Mouse (Mus musculus) intestine, embryonic 14.5 days (tissue): Measurements from ENCODE around the gene Hipk4. TPM values are rescaled to one million over a fixed set of nuclear protein-coding genes. Genes with fewer than 3 reads are reported as not detected.

Experiments
- ATAC-seq: fragments of 200-750 bp; cut with Nextera tagmentation; replicated peaks from 2 replicates; pipeline ENCODE4 v1.8.0; 2017; ENCODE audit warnings: low read depth, moderate number of reproducible peaks, moderate TSS enrichment, moderate library complexity; ENCODE audit not compliant: low FRiP score, low TSS enrichment
- DNase-seq: peaks from one replicate; pipeline ENCODE4 v3.0.0-alpha.2; 2018; ENCODE audit warnings: low spot score
- H3K27ac ChIP-seq: fragments of 300-500 bp; sonication (generic); 2 replicates; pipeline ENCODE4 v1.5.1; 2014; ENCODE audit warnings: low read depth, mild to moderate bottlenecking, control low read depth
- H3K27me3 ChIP-seq: fragments of 300-500 bp; sonication (generic); replicated peaks from 2 replicates; pipeline ENCODE4 v1.6.1; 2014; ENCODE audit warnings: low read length, control low read depth; ENCODE audit not compliant: control insufficient read depth, insufficient read depth
- H3K36me3 ChIP-seq: fragments of 300-500 bp; sonication (generic); 2 replicates; pipeline ENCODE4 v1.6.1; 2014; ENCODE audit warnings: low read length, control low read depth; ENCODE audit not compliant: control insufficient read depth, insufficient read depth
- H3K4me1 ChIP-seq: fragments of 300-500 bp; sonication (generic); replicated peaks from 2 replicates; pipeline ENCODE4 v1.6.1; 2014; ENCODE audit warnings: low read length, control low read depth, mixed read lengths; ENCODE audit not compliant: control insufficient read depth, insufficient read depth
- H3K4me2 ChIP-seq: fragments of 300-500 bp; sonication (generic); 2 replicates; pipeline ENCODE4 v1.6.1; 2014; ENCODE audit warnings: low read length
- H3K4me3 ChIP-seq: fragments of 300-500 bp; sonication (generic); 2 replicates; pipeline ENCODE4 v1.5.1; 2014; ENCODE audit warnings: low read depth, low read length, control low read depth, mixed read lengths
- H3K9ac ChIP-seq: fragments of 300-500 bp; sonication (generic); 2 replicates; pipeline ENCODE4 v1.6.1; 2014; ENCODE audit warnings: mild to moderate bottlenecking, low read length
- H3K9me3 ChIP-seq: fragments of 300-500 bp; sonication (generic); 2 replicates; pipeline ENCODE4 v1.6.1; 2016; ENCODE audit warnings: low read length, control low read depth; ENCODE audit not compliant: control insufficient read depth
- WGBS: fragments of 180-500 bp; shearing (Covaris S2); extraction: QIAGEN DNeasy Blood & Tissue Kit; methylation state at CpG from one replicate; pipeline ENCODE4 v1.1.7; 2014; 5-methylcytosine and 5-hydroxymethylcytosine counted together
- polyA plus RNA-seq: library from polyadenylated mRNA; unstranded; fragments of >200 nt; fragmentation: Nextera tagmentation; extraction: Ambion mirVana; gene quantifications from 2 replicates; pipeline ENCODE4 v1.2.1, GENCODE M21; 2014

The Hipk4 gene
- polyA plus RNA-seq, 1 experiment from 2014 or later = 0.83 TPM

DNA sequence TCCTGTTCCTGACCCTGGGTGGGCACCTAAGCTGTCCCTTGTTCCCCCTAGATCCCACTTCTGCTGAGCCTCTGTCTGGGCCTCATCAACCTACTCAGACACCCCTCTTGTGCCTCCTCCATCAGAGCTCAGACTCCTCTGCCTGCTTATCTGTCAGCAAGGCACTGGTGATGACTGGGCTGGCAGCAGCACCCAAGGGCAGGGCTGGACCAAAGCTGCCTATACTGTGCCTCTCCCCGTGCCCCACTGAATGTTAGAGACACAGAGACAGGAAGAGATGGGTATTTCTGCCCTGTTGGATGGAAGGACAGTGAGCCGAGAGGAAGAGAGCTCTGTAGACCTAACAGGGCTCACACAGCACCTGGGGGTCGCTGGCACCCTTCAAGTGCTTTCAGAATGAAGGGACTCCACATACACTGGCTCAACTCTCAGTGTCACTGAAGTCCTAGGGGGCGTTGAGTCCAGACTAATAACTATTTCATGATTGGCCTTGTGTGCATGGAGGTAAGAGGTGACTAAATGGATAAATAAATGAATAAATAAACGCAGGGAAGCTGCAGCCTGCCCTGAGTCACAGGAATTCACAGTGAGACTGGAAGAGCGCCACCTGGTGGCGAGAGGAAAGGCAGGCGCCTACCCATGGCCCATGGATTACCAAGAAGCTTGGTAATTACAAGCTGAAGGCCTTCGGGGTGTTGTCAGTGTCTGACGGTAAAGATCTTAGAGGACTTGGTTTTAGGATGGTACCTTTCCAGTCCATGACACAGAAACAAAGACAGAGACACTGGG, 3.2 kb downstream of the Hipk4 start:
- Histone ChIP-seq H3K4me1 (no peaks in the 10 kb centered on the region), H3K36me3 (peaks cover 15% of the 10 kb centered on the region; the same call in 1 of the 2 replicates)
- WGBS = 23% methylated on average over 10 of the region's 10 CpGs

GRCm38 (mm10) chr7:27529070-27529469, 6.0 kb downstream of the Hipk4 start:
- Histone ChIP-seq H3K9me3 (no peaks in the 10 kb centered on the region), H3K36me3 (peaks cover 30% of the 10 kb centered on the region), H3K4me3 (no peak overlapping the region), H3K4me1 (no peaks in the 10 kb centered on the region), H3K9ac (no peak overlapping the region), H3K4me2 (no peak overlapping the region), H3K27ac (no peak overlapping the region), H3K27me3 (no peaks in the 10 kb centered on the region)
- ATAC-seq (no peak), DNase-seq (no peak)
- WGBS = 85% methylated on average over 21 of the region's 21 CpGs

More for the DNA sequence above, 3.2 kb downstream of the Hipk4 start:
- H3K9me3 ChIP-seq = no peaks in the 10 kb centered on the region
- no peak overlapping the region for H3K4me2 ChIP-seq
- no peak overlapping the region for H3K9ac ChIP-seq
- DNase-seq (peak; percentile 86), ATAC-seq (peak; percentile 78)
- no peak overlapping the region for H3K27ac ChIP-seq
- no peak overlapping the region for H3K4me3 ChIP-seq
- no peaks in the 10 kb centered on the region for H3K27me3 ChIP-seq

DNA sequence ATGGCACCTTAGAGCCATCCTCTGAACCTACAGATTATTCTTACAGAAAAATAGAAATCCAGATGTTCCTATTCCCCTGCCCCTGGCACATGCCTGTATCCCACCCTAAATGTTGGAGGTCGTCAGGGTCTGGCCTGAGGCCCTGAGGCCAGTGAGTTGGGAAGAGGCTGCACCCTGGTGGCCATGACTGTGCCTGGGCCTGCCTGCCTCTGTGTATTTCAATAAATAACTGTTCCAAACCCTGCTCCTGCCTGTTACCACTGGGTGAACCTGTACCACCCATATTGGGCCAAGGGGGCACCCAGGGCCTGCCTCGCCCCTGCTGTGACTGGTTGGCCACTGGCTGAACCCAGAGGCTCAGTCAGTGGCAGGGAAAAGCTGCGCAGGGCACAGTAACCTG, 7.9 kb downstream of the Hipk4 start:
- DNase-seq (no peak), ATAC-seq (no peak)
- WGBS = 84% methylated on average over 3 of the region's 3 CpGs
- Histone ChIP-seq H3K27ac (no peak overlapping the region), H3K4me1 (no peaks in the 10 kb centered on the region), H3K4me2 (no peak overlapping the region), H3K36me3 (peaks cover 36% of the 10 kb centered on the region), H3K9me3 (no peaks in the 10 kb centered on the region), H3K27me3 (no peaks in the 10 kb centered on the region), H3K4me3 (no peak overlapping the region), H3K9ac (no peak overlapping the region)

- 83% methylated on average over 10 of the region's 10 CpGs for WGBS
- Histone ChIP-seq H3K9ac (no peak overlapping the region), H3K27ac (no peak overlapping the region), H3K4me2 (no peak overlapping the region), H3K4me3 (no peak overlapping the region), H3K4me1 (no peaks in the 10 kb centered on the region), H3K9me3 (no peaks in the 10 kb centered on the region), H3K36me3 (peaks cover 43% of the 10 kb centered on the region), H3K27me3 (no peaks in the 10 kb centered on the region)
- DNase-seq (no peak), ATAC-seq (no peak)
These were observed 8.6 kb downstream of the Hipk4 start for GRCm38 (mm10) chr7:27531707-27532106.

DNA sequence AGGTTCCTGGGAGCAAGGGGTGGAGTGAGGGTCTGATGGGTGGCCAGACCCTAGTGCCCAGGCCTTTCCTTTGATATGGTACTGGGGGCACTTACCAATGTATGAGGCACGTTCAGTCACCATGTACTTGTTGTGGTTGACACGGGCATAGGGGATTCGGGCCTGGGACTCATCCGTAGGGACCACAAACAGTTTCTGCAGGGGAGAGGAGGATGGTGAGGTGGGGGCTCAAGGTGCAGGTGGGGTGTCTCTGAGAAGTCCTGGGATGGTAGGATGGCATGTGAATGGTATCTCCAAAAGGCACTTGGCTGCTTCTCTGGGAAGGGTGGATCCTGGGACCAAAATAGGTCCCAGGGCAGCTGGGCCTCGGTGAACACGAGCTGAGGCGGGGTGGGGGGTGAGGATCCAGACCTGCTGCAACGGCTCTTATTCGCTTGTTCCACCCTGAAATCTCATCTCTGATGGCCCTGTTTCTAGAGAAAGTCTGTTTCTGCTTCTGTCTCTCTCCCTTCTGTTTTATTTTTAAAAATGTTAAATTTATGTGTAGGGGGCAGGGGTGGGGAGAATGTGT, 9.5 kb downstream of the Hipk4 start:
- no peak overlapping the region for H3K4me3 ChIP-seq
- no peaks in the 10 kb centered on the region for H3K9me3 ChIP-seq
- no peaks in the 10 kb centered on the region for H3K27me3 ChIP-seq
- peaks cover 49% of the 10 kb centered on the region for H3K36me3 ChIP-seq
- DNase-seq (no peak), ATAC-seq (no peak)
- H3K27ac ChIP-seq = no peak overlapping the region
- 92% methylated on average over 9 of the region's 9 CpGs for WGBS
- H3K4me1 ChIP-seq = no peaks in the 10 kb centered on the region
- H3K9ac ChIP-seq = no peak overlapping the region
- H3K4me2 ChIP-seq = no peak overlapping the region

DNA sequence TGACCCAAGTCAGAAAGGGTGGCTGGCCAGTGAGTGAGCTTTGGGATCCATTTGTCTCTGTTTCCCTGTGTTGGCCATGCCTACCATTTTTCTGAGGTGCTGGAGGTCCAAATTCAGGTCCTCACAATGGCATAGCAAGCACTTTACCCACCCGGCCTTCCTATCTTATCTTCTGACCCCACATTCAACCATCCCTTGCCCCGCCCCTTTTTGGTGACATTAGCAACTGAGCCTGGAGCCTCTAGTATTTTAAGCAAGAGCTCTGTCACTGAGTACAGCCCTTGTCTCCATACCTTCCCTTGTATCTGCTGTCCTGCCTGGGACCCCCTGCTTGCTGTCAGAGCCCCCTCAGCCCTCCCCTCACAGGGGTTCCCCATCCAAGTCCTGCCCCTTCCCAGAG, 12.3 kb downstream of the Hipk4 start:
- DNase-seq = no peak
- no peak for ATAC-seq
- Histone ChIP-seq H3K36me3 (peaks cover 56% of the 10 kb centered on the region), H3K4me1 (no peaks in the 10 kb centered on the region), H3K4me3 (no peak overlapping the region), H3K9ac (no peak overlapping the region), H3K27me3 (no peaks in the 10 kb centered on the region), H3K27ac (no peak overlapping the region), H3K4me2 (no peak overlapping the region), H3K9me3 (no peaks in the 10 kb centered on the region)
- 78% methylated on average over 2 of the region's 2 CpGs for WGBS

- no peak overlapping the region for H3K4me3 ChIP-seq
- H3K27ac ChIP-seq = no peak overlapping the region
- no peaks in the 10 kb centered on the region for H3K9me3 ChIP-seq
- H3K36me3 ChIP-seq = peaks cover 51% of the 10 kb centered on the region
- H3K27me3 ChIP-seq = no peaks in the 10 kb centered on the region
- no peaks in the 10 kb centered on the region for H3K4me1 ChIP-seq
- H3K4me2 ChIP-seq = no peak overlapping the region
- H3K9ac ChIP-seq = no peak overlapping the region
- ATAC-seq (no peak), DNase-seq (no peak)
- 86% methylated on average over 6 of the region's 6 CpGs for WGBS
These were observed 13.6 kb downstream of the Hipk4 start for GRCm38 (mm10) chr7:27536618-27537017.

DNA sequence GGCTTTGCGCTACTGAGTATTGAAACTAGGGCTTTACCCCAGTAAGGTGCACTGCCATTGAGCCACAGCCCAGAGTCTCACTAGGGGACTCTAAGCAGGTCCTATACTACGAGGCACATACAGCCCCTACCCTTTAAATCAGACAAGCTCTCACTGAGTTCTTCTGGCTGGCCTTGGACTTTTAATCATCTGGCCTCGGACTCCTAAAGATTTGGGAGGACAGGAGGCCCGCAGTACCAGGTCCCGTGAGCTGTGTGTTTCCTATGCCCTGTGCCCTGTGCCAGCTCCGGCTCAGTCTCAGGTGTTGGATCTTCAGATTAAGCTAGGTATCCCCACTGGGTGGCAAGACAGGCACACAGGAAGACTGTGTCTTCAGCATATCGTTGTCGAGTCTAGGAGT, 14.9 kb downstream of the Hipk4 start:
- DNase-seq (no peak), ATAC-seq (no peak)
- H3K27me3 ChIP-seq = no peaks in the 10 kb centered on the region
- H3K36me3 ChIP-seq = peaks cover 42% of the 10 kb centered on the region
- no peak overlapping the region for H3K4me3 ChIP-seq
- no peak overlapping the region for H3K4me2 ChIP-seq
- no peaks in the 10 kb centered on the region for H3K9me3 ChIP-seq
- H3K4me1 ChIP-seq = peaks cover 1% of the 10 kb centered on the region; the same call in 1 of the 2 replicates
- H3K9ac ChIP-seq = no peak overlapping the region
- WGBS = 87% methylated on average over 8 of the region's 8 CpGs
- no peak overlapping the region for H3K27ac ChIP-seq

DNA sequence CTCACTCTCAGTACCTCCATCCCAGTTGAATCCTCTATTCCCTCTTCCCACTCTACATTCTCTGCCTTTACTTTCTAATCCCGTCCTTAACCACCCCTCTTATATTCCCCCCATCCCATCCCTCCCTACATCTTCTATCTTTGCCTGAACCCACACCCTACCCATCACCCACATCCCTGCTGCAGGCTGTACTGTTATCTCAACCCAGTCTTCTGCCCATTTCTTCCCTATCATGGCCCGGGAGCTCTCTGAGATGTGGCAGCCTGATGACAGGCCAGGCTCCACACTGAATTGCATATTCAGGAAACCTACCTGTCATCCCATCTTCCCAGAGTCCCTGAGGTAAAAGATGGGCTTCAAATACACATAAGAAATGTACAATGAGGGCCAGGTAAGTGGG, 15.7 kb downstream of the Hipk4 start:
- Histone ChIP-seq H3K27me3 (no peaks in the 10 kb centered on the region), H3K4me2 (no peak overlapping the region), H3K27ac (no peak overlapping the region), H3K9ac (no peak overlapping the region), H3K9me3 (no peaks in the 10 kb centered on the region), H3K4me3 (no peak overlapping the region), H3K4me1 (peaks cover 7% of the 10 kb centered on the region), H3K36me3 (peaks cover 35% of the 10 kb centered on the region)
- DNase-seq (no peak), ATAC-seq (no peak)
- WGBS = 96% methylated on average over 2 of the region's 2 CpGs
